Mouse (Mus musculus) MEL (cell line): ENCODE measurements around the gene Kcnt1.

ENCODE experiments used
- CHD2 ChIP-seq: IDR thresholded peaks from 2 replicates; pipeline ENCODE4 v1.6.1; 2011; ENCODE audit warnings: low read length, improper control_type of control experiment
- CTCF ChIP-seq, 3 experiments: IDR thresholded peaks in 2 of 3; conservative IDR thresholded peaks in 1 of 3; 2 replicates each; pipeline ENCODE4 v1.5.1; 2011 to 2012; ENCODE audit warnings: low read length in 3 of 3, low read depth in 2 of 3, mild to moderate bottlenecking in 2 of 3, improper control_type of control experiment in 1 of 3, inconsistent platforms in 1 of 3, mixed read lengths in 1 of 3, moderate library complexity in 1 of 3; ENCODE audit not compliant: control insufficient read depth in 1 of 3, insufficient read depth in 1 of 3, poor library complexity in 1 of 3, severe bottlenecking in 1 of 3
- EP300 ChIP-seq, 2 experiments: IDR thresholded peaks; 2 replicates each; pipeline ENCODE4 v1.6.1; 2011; ENCODE audit warnings: improper control_type of control experiment in 2 of 2, low read length in 2 of 2, low read depth in 1 of 2, mild to moderate bottlenecking in 1 of 2
- ETS1 ChIP-seq: IDR thresholded peaks from 2 replicates; pipeline ENCODE4 v1.6.1; 2012; ENCODE audit warnings: low read depth, mild to moderate bottlenecking, inconsistent platforms, low read length, improper control_type of control experiment, moderate library complexity
- GATA1 ChIP-seq: IDR thresholded peaks from 2 replicates; pipeline ENCODE4 v1.6.1; 2011; ENCODE audit warnings: low read depth, low read length, improper control_type of control experiment
- HCFC1 ChIP-seq: IDR thresholded peaks from 2 replicates; pipeline ENCODE4 v1.6.1; 2012; ENCODE audit warnings: low read depth, mild to moderate bottlenecking, inconsistent platforms, low read length, improper control_type of control experiment, moderate library complexity
- MAFK ChIP-seq: IDR thresholded peaks from 2 replicates; pipeline ENCODE4 v1.6.1; 2011; ENCODE audit warnings: low read depth, mild to moderate bottlenecking, low read length, improper control_type of control experiment, borderline replicate concordance
- POLR2A ChIP-seq, 2 experiments: IDR thresholded peaks; 2 replicates each; pipeline ENCODE4 v1.6.1; 2011 to 2012; ENCODE audit warnings: low read length in 2 of 2, mild to moderate bottlenecking in 2 of 2, control low read depth in 1 of 2, improper control_type of control experiment in 1 of 2, low read depth in 1 of 2, moderate library complexity in 1 of 2; ENCODE audit not compliant: control insufficient read depth in 1 of 2, insufficient read depth in 1 of 2, poor library complexity in 1 of 2
- POLR2AphosphoS2 ChIP-seq: IDR thresholded peaks from 2 replicates; pipeline ENCODE4 v1.6.1; 2011; ENCODE audit warnings: low read length, improper control_type of control experiment
- SMC3 ChIP-seq: IDR thresholded peaks from 2 replicates; pipeline ENCODE4 v1.6.1; 2011; ENCODE audit warnings: low read depth, low read length, improper control_type of control experiment
- UBTF ChIP-seq: IDR thresholded peaks from 2 replicates; pipeline ENCODE4 v1.6.1; 2012; ENCODE audit warnings: low read depth, mild to moderate bottlenecking, inconsistent platforms, low read length, improper control_type of control experiment, moderate library complexity, borderline replicate concordance; ENCODE audit not compliant: insufficient read depth
- ZC3H11A ChIP-seq: IDR thresholded peaks from 2 replicates; pipeline ENCODE4 v1.6.1; 2012; ENCODE audit warnings: low read depth, mild to moderate bottlenecking, inconsistent platforms, low read length, improper control_type of control experiment
- ZKSCAN1 ChIP-seq: IDR thresholded peaks from 2 replicates; pipeline ENCODE4 v1.6.1; 2012; ENCODE audit warnings: low read depth, mild to moderate bottlenecking, inconsistent platforms, low read length, improper control_type of control experiment, moderate library complexity
- ZNF384 ChIP-seq: IDR thresholded peaks from 2 replicates; pipeline ENCODE4 v1.6.1; 2012; ENCODE audit warnings: low read depth, mild to moderate bottlenecking, inconsistent platforms, low read length, improper control_type of control experiment

DNA sequence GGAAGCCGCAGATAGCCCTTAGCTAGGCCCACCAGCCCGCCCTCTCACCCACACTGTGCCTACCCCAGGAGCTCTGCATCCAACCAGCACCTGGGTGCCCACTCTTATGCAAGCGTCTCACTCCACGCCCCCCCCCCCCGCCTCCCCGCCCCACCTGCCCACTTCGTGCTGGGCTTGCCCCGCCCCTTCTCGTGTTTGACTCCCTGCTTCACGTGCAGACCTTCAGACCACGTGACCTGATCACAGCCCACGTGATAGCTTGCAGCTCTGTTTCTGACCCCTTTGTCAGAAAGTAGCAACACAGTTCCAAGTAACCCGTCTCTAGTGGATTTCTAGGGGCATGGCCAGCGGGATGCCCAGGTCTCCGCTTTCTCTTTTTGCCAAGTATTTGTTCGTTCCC is 16.3 kb upstream of the Kcnt1 start, which contains the start of gene Sohlh1:
- TF ChIP-seq ETS1 (no peak), EP300 (IDR thresholded peaks at IDR 0.05; ENCODE audit: low read depth in 1 of 2, low read length in 2 of 2) (no peak), UBTF (no peak), ZKSCAN1 (no peak), CTCF (IDR thresholded peaks at IDR 0.05 in 2 of 3, conservative IDR thresholded peaks at IDR 0.05 in 1 of 3; ENCODE audit: control insufficient read depth in 1 of 3, insufficient read depth in 1 of 3, low read depth in 2 of 3, low read length in 3 of 3, poor library complexity in 1 of 3, severe bottlenecking in 1 of 3) (no peak), CHD2 (no peak), POLR2A (IDR thresholded peaks at IDR 0.05; ENCODE audit: control insufficient read depth in 1 of 2, insufficient read depth in 1 of 2, low read depth in 1 of 2, low read length in 2 of 2, poor library complexity in 1 of 2) (no peak), GATA1 (no peak), SMC3 (no peak), ZNF384 (no peak), POLR2AphosphoS2 (no peak), MAFK (no peak), HCFC1 (no peak), ZC3H11A (no peak)
